Mouse (Mus musculus) right cerebral cortex, postnatal 4 days (tissue): ENCODE data around the gene Srp54a.
"Not testable (repeated sequence)": the region's sequence is repeated elsewhere in the genome, so short reads cannot be mapped to it uniquely, and the experiment has no call there.

Source experiments
- DNase-seq: peaks from one replicate; pipeline ENCODE4 v3.0.0-alpha.2; 2022

The Srp54a gene

GRCm38 (mm10) chr12:55079726-55080600 is at the start of gene Srp54a, which contains the start of gene 2700097O09Rik:
Gene Srp54a, plus strand, starts transcription at chr12:55080262.
Gene 2700097O09Rik, minus strand, starts transcription at chr12:55080110.
- DNase-seq: peak; percentile 89

GRCm38 (mm10) chr12:55041011-55041410 is 39.1 kb upstream of the Srp54a start:
- no peak for DNase-seq

GRCm38 (mm10) chr12:55049731-55050353 is 30.2 kb upstream of the Srp54a start:
- no peak for DNase-seq

- no peak for DNase-seq
Measured at GRCm38 (mm10) chr12:55051210-55052173, 28.6 kb upstream of the Srp54a start.

GRCm38 (mm10) chr12:55053267-55053666 is 26.8 kb upstream of the Srp54a start:
- DNase-seq: no peak

- no peak for DNase-seq
Measured at GRCm38 (mm10) chr12:55054551-55055241, 25.4 kb upstream of the Srp54a start.

GRCm38 (mm10) chr12:55056703-55057102 is 23.4 kb upstream of the Srp54a start:
- DNase-seq: no peak

GRCm38 (mm10) chr12:55058865-55059615 is 21.0 kb upstream of the Srp54a start:
- no peak for DNase-seq

GRCm38 (mm10) chr12:55059812-55060211 is 20.2 kb upstream of the Srp54a start:
- no peak for DNase-seq

- DNase-seq: no peak
Measured at GRCm38 (mm10) chr12:55060212-55060898, 19.7 kb upstream of the Srp54a start.

GRCm38 (mm10) chr12:55061006-55061405 is 19.1 kb upstream of the Srp54a start:
- DNase-seq: no peak

GRCm38 (mm10) chr12:55062141-55062540 is 17.9 kb upstream of the Srp54a start:
- no peak for DNase-seq

- no peak for DNase-seq
Measured at GRCm38 (mm10) chr12:55072495-55072894, 7.6 kb upstream of the Srp54a start.

- no peak for DNase-seq
Measured at GRCm38 (mm10) chr12:55073686-55074085, 6.4 kb upstream of the Srp54a start.

- DNase-seq: no peak
Measured at GRCm38 (mm10) chr12:55075296-55075695, 4.8 kb upstream of the Srp54a start.

GRCm38 (mm10) chr12:55078706-55079105 is 1.4 kb upstream of the Srp54a start:
- DNase-seq: not testable (repeated sequence)

- DNase-seq: not testable (repeated sequence)
Measured at GRCm38 (mm10) chr12:55080601-55080942, 510 bp downstream of the Srp54a start.

GRCm38 (mm10) chr12:55092127-55092526 is 12.1 kb downstream of the Srp54a start:
- not testable (repeated sequence) for DNase-seq

- DNase-seq: not testable (repeated sequence)
Measured at GRCm38 (mm10) chr12:55112616-55113015, 32.6 kb downstream of the Srp54a start.

- not testable (repeated sequence) for DNase-seq
Measured at GRCm38 (mm10) chr12:55124242-55124641, 44.2 kb downstream of the Srp54a start, which contains the start of gene Fam177a. Gene Fam177a, plus strand, starts transcription at chr12:55124469.

- DNase-seq: not testable (repeated sequence)
Measured at GRCm38 (mm10) chr12:55124731-55125130, 44.7 kb downstream of the Srp54a start.
